Mouse (Mus musculus): ENCODE results near the gene Ppp1r36.

Gene Ppp1r36

GRCm38 (mm10) chr12:76417433-76417854, at the start of gene Ppp1r36:
Ppp1r36 (plus strand) TSS chr12:76417538.
- DNase-seq (ENCODE audit: low spot score): peak; percentile 57

GRCm38 (mm10) chr12:76368201-76368789, 49.0 kb upstream of the Ppp1r36 start:
- no peak for DNase-seq (ENCODE audit: low spot score)

- DNase-seq (ENCODE audit: low spot score): peak; percentile 79
Measured at GRCm38 (mm10) chr12:76368790-76369205, 48.5 kb upstream of the Ppp1r36 start.

- DNase-seq (ENCODE audit: low spot score): peak; percentile 86
Measured at GRCm38 (mm10) chr12:76369206-76369977, 47.9 kb upstream of the Ppp1r36 start, which contains the start of gene Zbtb25. Zbtb25 (minus strand) TSS chr12:76369602.

GRCm38 (mm10) chr12:76369978-76370830, 47.1 kb upstream of the Ppp1r36 start, which contains the start of gene Zbtb1:
Zbtb1 (plus strand) TSS chr12:76370266.
- peak; percentile 78 for DNase-seq (ENCODE audit: low spot score)

GRCm38 (mm10) chr12:76370831-76371571, 46.3 kb upstream of the Ppp1r36 start:
- peak; percentile 84 for DNase-seq (ENCODE audit: low spot score)

- DNase-seq (ENCODE audit: low spot score): no peak
Measured at GRCm38 (mm10) chr12:76372046-76372445, 45.3 kb upstream of the Ppp1r36 start.

GRCm38 (mm10) chr12:76372881-76373818, 44.2 kb upstream of the Ppp1r36 start:
- no peak for DNase-seq (ENCODE audit: low spot score)

GRCm38 (mm10) chr12:76373991-76374390, 43.3 kb upstream of the Ppp1r36 start:
- DNase-seq (ENCODE audit: low spot score): no peak

GRCm38 (mm10) chr12:76374911-76375310, 42.4 kb upstream of the Ppp1r36 start:
- no peak for DNase-seq (ENCODE audit: low spot score)

- DNase-seq (ENCODE audit: low spot score): no peak
Measured at GRCm38 (mm10) chr12:76375506-76375905, 41.8 kb upstream of the Ppp1r36 start.

- peak; percentile 60 for DNase-seq (ENCODE audit: low spot score)
Measured at GRCm38 (mm10) chr12:76376649-76377048, 40.7 kb upstream of the Ppp1r36 start.

- no peak for DNase-seq (ENCODE audit: low spot score)
Measured at GRCm38 (mm10) chr12:76377059-76377458, 40.3 kb upstream of the Ppp1r36 start.

- no peak for DNase-seq (ENCODE audit: low spot score)
Measured at GRCm38 (mm10) chr12:76377726-76378125, 39.6 kb upstream of the Ppp1r36 start.

- no peak for DNase-seq (ENCODE audit: low spot score)
Measured at GRCm38 (mm10) chr12:76378556-76378955, 38.8 kb upstream of the Ppp1r36 start.

- DNase-seq (ENCODE audit: low spot score): no peak
Measured at GRCm38 (mm10) chr12:76380151-76380550, 37.2 kb upstream of the Ppp1r36 start.

- DNase-seq (ENCODE audit: low spot score): no peak
Measured at GRCm38 (mm10) chr12:76385342-76385741, 32.0 kb upstream of the Ppp1r36 start.

- DNase-seq (ENCODE audit: low spot score): no peak
Measured at GRCm38 (mm10) chr12:76388794-76389193, 28.5 kb upstream of the Ppp1r36 start.

- DNase-seq (ENCODE audit: low spot score): no peak
Measured at GRCm38 (mm10) chr12:76391595-76392271, 25.6 kb upstream of the Ppp1r36 start.

GRCm38 (mm10) chr12:76392979-76393378, 24.4 kb upstream of the Ppp1r36 start:
- no peak for DNase-seq (ENCODE audit: low spot score)
